Mouse (Mus musculus): ENCODE measurements around the gene Mbtps1.

The Mbtps1 gene

DNA sequence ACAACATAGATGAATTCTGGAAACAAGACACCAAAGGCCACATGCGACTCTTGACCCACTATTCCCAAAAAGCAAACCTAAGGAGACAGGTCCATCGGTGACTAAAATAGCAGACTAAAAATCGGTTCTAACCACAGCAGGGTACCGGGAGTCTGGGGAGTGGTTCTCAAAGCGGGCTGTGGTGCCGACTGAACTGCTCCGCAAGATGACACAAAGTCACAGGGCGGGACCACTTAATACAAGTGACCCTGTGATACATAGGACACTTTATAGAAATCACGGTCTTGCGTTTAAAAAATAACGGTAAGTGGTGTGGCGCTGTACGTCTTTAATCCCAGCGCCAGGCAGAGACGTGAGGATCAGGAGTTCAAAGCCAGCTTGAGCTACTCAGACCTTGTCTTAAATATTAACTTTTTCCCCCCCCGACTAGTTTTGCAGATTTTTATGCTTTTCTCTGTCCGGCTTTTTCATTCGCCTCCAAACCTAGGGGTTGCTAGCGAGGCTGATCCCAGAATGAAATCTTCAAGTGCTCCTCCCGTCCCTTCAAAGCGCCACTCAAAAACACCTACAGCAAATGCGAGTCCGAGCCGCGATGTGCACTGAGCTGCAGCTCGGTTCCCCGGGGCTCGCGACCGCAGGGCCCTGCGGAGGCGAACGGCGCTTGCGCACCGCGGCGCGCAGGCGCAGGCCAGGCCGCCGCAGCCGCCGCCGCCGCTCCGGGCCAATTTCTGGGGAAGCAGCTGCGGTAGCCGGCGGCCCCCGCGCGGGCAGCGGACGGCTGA, 523 bp downstream of the Mbtps1 start:
- peak; percentile 84 to 93 for DNase-seq

DNA sequence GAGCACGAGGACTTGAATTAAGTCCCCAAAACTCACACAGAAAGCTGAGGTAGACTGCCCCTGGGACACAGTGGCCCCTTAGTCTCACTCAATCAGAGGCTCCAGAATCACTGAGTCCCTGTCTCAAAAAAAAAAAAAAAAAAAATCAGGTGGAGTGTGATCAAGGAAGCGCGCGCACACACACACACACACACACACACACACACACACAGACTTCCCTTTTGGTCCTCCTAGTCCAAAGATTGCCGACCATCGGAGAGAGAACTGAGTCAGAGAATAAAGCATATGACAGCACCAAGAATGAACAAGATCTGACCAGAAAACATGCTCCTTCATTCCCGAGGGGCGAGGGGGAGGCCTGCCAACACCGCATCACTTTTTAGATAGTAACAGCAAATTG, 1.4 kb downstream of the Mbtps1 start:
- no peak for DNase-seq

DNA sequence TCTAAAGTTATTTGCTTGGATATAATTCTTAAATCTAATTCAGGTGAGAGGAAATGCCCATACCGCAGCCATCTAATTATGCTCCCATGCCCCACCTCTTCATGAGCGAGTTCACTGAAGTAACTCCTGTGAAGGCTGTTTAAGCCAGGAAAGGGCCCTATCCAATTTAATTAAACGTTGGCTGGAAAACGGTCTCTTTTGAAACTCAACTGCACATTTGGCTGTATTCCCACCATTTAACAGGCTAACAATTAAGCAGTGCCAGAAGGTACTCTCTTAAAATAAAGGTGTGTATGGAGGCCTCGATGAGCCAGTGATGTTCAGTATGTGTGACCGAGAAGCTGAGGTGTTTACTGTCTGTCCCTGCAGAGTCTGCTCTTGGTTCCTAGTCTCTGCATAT, 2.7 kb downstream of the Mbtps1 start:
- DNase-seq = no peak

DNA sequence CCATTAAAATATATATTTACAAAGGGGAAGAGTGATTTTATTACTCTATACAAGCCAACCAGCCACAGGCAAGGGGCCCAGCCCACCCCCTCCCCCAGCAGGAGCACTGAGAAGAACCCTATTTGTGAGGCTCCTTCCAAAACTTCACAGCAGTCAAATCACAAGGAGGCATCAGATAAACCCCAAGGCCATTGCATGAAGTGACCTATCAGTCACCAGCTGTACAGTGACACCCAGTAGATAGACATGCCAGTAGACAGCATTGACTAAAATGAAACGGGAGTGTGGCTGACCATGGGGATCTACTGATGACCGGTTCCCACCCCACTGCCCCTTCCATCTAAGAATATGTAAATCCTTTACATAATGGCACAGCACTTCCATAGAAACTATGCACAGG, 5.6 kb downstream of the Mbtps1 start:
- no peak for DNase-seq

DNA sequence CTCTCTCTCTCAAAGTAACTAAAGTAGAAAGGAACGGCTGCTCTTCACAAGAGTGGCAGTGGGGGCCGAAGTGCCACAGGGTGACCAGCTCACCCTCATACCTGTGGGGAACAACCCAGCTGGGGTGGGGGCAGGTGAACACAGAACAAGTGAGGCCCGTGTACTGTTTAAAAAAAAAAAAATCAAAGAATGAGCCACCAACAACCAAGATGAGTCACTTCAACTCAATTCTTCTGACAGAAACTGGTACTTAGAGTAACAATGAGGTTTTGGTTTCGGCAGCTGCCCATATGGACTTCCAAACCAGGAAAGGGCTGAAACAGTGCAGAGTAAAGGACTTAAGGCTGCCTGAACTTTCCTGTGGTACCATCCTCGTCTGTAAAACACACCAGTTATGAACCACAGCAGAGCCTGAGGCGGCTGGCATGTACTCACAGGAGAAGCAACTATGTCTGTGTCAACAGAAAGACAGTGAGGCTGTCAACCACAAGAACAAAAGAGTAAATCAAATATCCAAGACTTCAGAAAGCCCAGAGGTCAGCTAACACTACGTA, 9.9 kb downstream of the Mbtps1 start:
- no peak for DNase-seq

DNA sequence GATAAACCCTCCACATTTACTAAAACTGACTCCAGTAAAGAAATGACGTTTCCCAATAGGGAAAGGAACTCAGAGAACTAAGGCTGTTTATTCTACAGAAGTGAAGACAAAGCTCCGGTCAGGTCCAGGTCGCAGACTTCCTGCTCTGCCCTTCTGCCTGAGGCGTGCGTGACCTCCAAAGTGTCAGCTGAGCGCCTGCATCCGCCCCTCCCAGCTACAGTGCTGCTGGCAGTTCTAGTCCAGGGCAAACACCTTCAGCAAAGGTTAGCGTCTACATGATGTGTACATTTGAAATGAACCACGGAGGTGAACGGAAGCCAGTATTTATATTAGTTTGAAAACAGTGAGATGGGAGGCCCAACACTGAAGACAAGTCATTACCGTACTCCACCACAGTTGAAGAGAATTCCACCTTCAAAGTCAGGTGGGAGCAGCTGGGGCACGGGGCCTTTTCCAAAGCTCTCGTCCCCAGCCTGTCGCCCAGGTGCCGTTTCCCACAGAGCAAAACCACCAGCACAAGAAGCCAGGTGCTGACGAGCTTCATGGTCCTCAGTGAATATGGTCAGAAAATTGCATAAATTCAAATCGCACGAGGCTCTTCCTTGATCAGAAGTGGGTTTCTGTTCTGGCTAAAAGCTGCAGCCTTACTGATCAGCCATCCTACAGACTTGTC, 11.4 kb downstream of the Mbtps1 start:
- peak; percentile 17 to 38 for DNase-seq

DNA sequence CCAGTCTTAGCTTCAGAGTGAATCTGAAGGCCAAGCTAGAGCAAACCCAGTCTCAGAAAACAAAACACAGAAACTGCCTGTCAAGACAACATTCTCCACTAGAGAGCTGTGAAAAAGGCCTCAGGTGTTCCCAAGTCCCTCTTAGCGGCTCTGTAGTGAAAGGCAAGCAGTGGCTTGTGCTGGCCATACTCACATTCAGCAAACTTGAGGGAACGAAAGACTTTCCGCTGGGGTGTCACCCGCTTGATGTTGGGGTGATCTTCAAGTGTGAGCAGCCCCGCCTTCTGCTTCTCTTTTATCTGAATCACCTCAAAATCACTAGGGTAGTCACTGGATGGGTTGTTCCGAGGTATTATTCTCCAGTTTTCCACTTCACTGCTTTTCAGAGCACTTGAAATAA, 12.7 kb downstream of the Mbtps1 start:
- no peak for DNase-seq

DNA sequence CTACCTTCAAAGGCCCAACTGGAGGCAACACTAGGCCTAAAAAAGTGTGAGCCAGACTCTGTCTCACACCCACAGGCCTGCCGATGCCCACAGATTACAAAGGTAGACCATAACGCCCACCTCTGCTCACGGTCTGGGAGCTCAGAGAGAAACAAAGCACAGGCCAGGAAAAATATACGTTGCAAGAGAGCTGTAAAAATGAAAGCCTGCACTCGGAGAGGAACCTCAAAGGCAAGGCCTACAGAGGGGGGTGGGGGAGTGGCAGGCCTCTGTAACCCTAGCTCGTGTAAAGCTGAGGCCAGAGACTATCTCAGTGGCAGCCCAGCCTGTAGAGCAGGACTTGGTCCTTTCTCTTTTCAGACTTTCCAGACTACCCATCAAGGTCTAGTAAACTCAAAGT, 13.4 kb downstream of the Mbtps1 start:
- no peak for DNase-seq

DNA sequence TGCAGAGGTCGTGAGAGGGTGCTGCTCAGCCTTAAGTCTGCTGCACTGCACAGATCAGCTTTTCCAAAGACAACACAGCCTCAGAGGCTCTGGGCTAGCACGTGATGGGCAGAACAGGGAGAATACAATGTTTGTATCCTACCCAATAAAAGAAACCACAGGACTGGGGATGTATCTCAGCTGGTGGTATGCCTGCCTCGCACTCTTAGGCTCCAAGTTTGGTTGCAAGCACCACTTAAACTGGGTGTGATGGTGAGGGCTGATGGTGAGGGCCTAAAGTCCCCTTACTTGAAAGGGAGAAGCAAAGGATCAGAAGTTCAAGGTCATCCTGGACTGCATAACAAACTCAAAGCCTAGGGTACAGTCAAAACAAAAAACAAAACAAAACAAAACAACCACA, 13.9 kb downstream of the Mbtps1 start:
- DNase-seq = no peak

DNA sequence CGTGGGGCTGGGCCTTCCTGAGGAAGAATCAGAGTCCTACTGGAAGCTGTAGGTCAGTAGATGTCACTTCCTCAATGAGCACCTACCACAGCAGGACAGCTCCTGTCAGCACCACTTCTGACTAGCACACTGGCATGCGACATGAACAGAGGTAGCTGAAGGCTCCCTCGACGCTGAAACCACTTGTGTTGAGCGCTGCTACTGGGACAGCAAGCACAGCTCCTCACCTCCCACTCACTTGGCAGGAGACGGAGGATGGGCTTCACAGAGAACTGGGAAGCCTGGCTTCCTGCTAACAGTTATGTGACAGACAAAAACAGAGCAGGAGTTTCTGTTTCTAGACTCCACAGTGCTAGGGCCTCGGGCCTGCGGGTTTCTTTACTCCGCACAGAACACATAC, 26.6 kb downstream of the Mbtps1 start:
- no peak for DNase-seq

DNA sequence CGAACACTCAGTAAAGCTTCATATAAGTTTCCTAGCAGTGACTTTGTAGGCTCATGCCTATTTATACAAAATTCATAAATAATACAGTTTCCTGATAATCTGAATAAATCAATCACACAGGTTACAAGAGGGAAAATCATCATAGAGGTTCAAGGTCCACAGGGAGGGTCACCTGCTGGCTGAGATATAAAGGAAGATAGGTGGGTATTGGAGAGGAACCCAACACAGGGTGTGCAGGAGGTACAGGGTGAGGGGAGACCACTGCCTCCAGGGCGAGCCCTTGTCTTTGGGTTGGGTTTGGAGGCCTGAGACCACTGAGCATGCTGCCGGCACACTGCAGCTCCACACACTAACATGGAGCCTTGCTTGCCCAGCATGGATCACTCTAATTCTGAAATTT, 27.1 kb downstream of the Mbtps1 start:
- DNase-seq = no peak

DNA sequence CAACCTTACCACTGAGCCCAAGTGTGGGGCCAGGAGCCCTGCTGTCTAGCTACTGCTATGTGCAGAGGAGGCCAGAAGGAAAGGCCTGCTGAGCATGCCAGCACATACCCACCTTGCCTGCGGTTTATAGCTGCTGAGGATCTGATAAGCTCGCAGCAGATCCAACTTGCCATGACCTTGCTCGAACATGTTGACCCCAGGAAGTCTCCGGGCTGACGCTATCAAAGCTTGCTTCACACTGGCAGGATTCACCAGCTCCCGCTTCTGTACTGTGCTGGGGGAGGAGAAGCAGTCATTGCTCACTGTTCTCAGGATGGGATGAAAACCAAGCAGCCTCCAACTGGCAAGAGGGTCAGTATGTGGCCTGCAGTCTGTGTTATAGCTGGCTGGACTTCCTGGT, 27.6 kb downstream of the Mbtps1 start:
- no peak for DNase-seq

DNA sequence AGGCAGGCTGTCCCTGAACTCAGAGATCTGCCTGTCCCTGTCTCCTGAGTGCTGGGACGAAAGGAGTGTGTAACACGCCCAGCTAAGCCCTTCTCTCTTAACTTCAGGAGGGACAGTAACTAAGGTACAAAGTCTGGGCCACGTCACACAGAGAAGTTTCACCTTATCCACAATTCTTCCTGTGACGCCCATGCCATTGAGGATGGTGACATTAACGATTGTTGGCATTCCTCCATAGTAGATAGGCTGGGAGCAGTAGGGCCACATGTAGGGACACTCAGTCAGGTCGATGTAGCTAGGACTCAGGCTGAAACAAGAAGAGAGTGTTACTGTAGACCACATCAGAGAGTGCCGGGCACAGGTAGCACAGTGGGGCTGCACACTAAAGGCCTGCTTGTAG, 29.8 kb downstream of the Mbtps1 start:
- DNase-seq = no peak

DNA sequence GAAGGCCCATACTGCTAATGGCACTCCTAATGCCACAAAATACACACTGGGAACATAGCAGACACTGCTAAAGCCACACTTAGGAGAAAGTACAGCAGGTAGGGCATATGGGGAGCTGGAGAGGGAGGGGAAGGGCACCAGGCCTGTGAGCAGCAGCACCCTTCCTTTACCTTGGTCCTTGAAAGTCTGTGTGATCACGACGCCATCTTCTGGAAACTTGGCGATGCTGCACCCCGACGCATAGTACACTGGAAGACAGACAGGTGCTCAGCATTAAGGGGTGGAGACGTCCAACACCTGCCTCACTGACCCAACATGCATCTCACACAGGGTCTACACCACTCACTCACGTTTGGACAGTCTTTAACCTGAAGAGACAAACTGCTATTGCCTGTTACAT, 38.4 kb downstream of the Mbtps1 start:
- DNase-seq = peak in 1 of 2 experiments; percentile 29

DNA sequence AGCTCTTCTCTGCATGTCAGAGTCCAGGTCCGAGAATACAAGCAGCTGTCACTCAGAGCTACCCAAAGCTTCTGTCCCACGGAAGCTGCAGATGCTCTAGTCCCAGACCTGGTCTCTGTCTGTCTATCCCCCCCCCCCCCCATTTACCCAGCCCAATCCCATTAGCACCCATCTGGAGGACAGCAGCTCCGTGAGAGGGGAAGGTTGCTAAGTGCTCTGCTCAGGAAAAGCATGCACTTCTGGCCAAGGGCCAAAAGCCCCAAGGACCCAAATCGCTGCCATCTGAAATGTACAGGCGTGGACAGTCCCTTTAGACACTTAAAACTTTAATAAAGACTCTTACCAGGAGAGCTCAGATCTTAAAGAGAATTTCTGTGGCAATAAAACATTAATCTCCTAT, 41.9 kb downstream of the Mbtps1 start:
- DNase-seq = no peak

DNA sequence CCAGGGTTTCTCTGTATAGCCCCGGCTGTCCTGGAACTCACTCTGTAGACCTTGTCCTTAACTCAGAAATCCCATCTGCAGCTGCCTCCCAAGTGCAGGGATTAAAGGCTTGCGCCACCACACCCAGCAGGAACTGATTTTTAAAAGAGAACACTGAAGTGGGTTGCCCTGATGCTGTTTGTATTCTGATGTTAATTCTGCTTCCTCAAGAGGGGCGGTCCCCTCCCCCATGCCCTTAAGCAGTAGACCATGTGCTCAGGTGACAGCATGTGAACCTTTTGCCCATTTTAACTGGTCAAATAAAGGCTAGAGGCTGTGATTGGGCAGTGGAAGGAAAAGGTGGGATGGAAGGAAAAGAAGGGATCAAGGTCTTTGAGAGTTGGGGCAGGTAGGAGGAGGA, 42.8 kb downstream of the Mbtps1 start:
- no peak for DNase-seq

DNA sequence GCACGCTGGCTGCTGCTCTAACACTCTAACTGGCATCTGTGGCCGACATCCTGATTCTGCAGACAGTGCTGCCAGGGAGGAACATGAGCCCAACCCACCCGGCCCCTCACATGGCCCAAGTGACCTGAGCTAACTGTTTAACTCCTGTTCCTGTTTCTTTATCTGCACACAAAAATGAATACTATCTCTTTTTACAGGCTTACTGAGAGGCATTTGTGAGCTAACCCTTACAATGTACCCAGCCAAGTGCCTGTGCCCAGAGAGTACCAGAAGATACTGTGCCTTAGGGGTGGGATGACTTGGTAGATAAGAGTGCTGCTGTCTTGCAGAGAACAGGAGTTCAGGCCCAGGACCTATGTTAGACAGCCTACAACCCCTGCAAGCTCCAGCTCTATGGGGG, 43.6 kb downstream of the Mbtps1 start:
- DNase-seq = no peak

DNA sequence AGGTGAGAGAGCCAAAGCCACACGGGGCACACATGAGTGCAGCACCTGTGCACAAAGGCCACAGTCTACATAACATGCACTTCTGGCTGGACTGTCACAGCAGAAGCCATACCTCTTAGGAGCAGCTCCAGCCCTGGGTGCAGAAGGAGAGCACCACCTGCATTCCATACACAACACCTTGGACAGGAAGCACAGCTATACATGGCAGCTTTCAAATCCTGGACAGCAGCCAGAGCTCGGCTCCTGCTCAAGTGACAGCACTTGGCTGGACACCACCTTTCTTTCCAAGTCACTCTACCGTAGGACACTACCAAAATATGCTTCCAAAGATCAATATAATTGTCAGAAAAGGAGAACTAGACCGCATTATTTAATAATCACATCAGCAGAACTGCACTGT, 45.1 kb downstream of the Mbtps1 start:
- no peak for DNase-seq

DNA sequence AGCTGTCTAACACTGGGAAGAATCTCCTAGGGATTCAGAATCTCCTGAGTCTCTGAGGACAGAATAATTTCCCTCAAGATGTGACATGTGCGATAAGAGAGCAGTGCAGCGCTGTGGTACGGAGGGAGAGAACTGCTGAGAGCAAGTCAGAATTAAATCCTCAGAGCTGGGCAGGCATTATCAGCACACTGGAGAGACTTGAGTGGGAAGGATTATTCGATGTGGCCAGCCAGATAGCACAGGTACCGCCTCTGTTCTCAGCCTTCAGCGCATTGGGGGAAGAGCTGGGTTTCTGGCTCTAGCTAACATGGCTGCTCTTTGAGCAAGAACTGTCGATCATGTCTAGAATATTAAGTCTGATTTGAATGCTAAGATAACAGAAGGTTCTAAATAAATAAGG, 46.8 kb downstream of the Mbtps1 start:
- no peak for DNase-seq

DNA sequence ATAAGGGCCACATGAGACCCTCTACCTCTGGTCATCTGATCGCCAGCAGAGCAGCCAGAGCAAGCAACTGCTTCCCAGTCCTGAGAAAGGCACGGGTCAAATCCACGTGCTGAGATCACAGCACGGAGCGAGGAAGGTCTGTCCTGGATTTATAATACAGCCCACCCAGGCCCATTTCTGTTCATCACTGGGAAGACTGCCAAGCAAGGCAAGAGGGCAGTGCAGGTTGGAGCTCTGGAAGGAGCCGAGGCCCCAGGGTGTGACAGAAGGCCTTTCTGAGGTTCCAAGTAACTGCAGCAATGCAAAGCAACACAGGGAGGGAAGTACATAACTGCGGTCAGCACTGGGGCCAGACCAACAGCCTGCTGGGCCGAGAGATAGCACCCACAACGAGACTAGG, 48.1 kb downstream of the Mbtps1 start:
- no peak for DNase-seq

DNA sequence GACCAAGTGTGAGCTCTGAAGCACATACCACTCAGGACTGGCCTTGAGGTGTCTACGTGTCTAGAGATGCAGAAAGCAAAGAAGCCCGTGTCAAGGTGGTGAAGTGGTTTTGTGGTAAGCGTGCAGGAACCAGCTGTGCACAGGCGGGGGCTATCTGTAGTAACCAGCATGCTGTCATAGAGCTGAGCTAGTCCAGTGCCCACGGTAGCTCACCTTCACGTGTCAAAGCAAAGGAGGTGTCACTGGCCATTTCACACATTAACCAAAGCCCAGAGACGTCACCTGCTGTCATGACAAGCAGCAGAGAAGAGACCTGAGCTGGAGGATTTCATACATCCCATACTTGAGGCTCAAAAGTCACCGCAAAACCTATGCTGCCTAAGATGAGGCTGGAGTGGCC, 52.4 kb downstream of the Mbtps1 start:
- DNase-seq = no peak

DNA sequence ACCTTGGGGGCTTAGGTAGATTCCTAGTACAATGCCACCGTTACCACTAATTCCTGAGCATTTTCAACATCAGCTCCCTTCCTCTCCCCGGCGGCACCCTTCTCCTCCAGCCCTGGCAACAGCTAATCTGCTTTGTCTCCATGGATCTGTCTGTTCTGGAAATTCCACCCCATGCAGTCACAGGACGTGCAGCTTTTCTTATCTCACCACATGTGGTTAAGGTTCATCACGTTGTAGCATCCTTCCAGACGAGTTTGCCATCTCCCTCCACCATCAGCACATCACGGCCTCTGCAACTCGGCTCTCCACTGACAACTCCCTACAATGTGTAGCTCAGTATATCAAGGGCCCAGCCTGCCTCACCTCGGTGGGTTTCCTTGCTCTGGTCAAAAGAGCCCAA, 53.0 kb downstream of the Mbtps1 start:
- no peak for DNase-seq

DNA sequence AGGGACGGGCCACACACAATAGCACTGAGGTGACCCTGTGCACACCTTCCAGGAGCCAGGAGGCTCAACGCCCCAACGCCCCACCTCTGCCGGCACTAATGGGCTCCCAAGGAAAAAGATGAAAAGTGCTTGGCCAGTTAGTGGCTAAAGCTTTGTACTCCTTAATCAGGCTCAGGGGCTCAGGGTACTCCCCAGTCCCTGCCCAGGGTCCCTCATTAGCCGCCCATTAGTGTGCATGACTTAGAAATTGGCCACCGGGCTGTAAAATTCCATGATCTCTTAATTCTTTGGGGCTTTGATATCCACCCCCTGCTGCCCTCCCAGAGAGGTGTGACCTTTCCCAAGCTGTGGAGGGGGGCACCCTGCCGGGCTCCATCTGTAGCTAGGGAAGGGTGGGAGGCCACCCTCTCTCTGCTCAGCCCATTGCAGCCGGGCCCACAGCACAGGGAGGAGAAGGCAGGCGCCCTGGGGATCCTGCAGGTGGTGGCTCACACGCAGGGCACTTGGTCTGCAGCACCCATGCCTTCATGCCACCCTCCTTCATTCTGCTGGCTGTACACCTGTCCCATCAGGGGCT, 55.3 kb downstream of the Mbtps1 start:
- no peak for DNase-seq

DNA sequence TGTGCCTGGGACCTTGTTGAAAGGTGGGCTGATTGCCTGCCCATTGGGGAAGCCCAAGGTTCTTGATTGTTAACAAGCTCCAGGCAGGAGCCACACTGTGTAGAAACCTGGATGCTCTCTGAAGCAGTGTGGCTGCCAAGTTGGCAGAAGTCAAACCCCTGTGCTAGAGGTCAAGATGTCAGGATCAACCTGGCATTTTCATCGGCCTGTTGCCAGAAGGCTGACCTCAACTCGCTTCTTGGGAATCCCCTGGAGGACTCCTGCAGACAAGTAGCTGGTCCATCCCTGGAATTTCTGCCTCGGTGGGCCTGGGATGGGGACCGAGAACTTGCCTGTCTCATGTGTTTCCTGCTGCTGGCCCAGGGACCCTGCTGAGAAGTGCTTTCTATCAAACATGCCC, 56.4 kb downstream of the Mbtps1 start:
- no peak for DNase-seq

All from kidney, postnatal 4 days (tissue).